ENCODE assay signal across 10 mouse cellular contexts in genomic region chr13:21997201-21997820, GRCm38 (mm10). TPM values are rescaled to one million over a fixed set of nuclear protein-coding genes. Genes with fewer than 3 reads are reported as not detected.
A peak's percentile ranks its signal among the peaks of the same experiment; 100 is the strongest.
DNase-seq lines count a peak whose midpoint lies in the region; ATAC-seq and TF ChIP-seq lines count a peak whose summit lies in the region.
"Had no signal": no experiment of that assay in that cellular context is flagged by ENCODE, and none has a peak within 500 bp of the region (broad histone marks: within the 10 kb centered on the region; RNA-seq: fewer than 3 reads in every experiment).

No protein-coding gene starts in this region.

- no peak for ATAC-seq in kidney, embryonic 14.5 days (ENCODE audit: low FRiP score, low TSS enrichment)
- ATAC-seq in hindbrain, embryonic 11.5 days (ENCODE audit: low FRiP score): no peak
- ATAC-seq in CD4-positive, CD25-positive, alpha-beta regulatory T cell, adult 4 months: no peak
- ATAC-seq: Patski had no signal

- no peaks in the 10 kb centered on the region for H3K36me3 ChIP-seq in kidney, embryonic 14.5 days (ENCODE audit: control insufficient read depth, insufficient read depth, low read length)
- no peaks in the 10 kb centered on the region for H3K36me3 ChIP-seq in kidney, adult 2 months (ENCODE audit: control insufficient read depth, insufficient read depth, low read length)
- H3K36me3 ChIP-seq in hindbrain, embryonic 11.5 days (ENCODE audit: control insufficient read depth, insufficient read depth, low read length): no peaks in the 10 kb centered on the region
- no peaks in the 10 kb centered on the region for H3K36me3 ChIP-seq in macrophage (ENCODE audit: inconsistent target)

- H3K27ac ChIP-seq in kidney, embryonic 14.5 days (ENCODE audit: low read depth, low read length): no peak overlapping the region
- no peak overlapping the region for H3K27ac ChIP-seq in kidney, adult 2 months (ENCODE audit: insufficient read depth, low read depth, low read length)
- no peak overlapping the region for H3K27ac ChIP-seq in hindbrain, embryonic 11.5 days (ENCODE audit: low read depth, low read length)
- no peak overlapping the region for H3K27ac ChIP-seq in macrophage

- no peak overlapping the region for H3K9ac ChIP-seq in kidney, embryonic 14.5 days (ENCODE audit: low read depth, low read length)
- H3K9ac ChIP-seq in hindbrain, embryonic 11.5 days (ENCODE audit: low read depth, low read length): no peak overlapping the region

- peaks cover 73% of the 10 kb centered on the region for H3K27me3 ChIP-seq in kidney, embryonic 14.5 days (ENCODE audit: control insufficient read depth, insufficient read depth, low read length)
- H3K27me3 ChIP-seq in kidney, adult 2 months (replicated peaks; ENCODE audit: control insufficient read depth, insufficient read depth, low read length): peaks cover 10% of the 10 kb centered on the region
- peaks cover 71% of the 10 kb centered on the region for H3K27me3 ChIP-seq in hindbrain, embryonic 11.5 days (ENCODE audit: control insufficient read depth, insufficient read depth, low read length)
- H3K27me3 ChIP-seq: Patski had no signal

- no peak for TF ChIP-seq POLR2A in kidney, adult 2 months (IDR thresholded peaks at IDR 0.05; ENCODE audit: low read depth, low read length)

- H3K4me2 ChIP-seq in kidney, embryonic 14.5 days (replicated peaks; ENCODE audit: low read depth, low read length): peak overlapping the region; percentile 69
- peak overlapping the region; percentile 41 for H3K4me2 ChIP-seq in hindbrain, embryonic 11.5 days (replicated peaks; ENCODE audit: low read depth, low read length)

- H3K4me1 ChIP-seq in kidney, embryonic 14.5 days (ENCODE audit: control insufficient read depth, insufficient read depth, low read length): no peaks in the 10 kb centered on the region
- H3K4me1 ChIP-seq in kidney, adult 2 months (ENCODE audit: control insufficient read depth, insufficient read depth, low read length): no peaks in the 10 kb centered on the region
- H3K4me1 ChIP-seq in hindbrain, embryonic 11.5 days (replicated peaks; ENCODE audit: control insufficient read depth, insufficient read depth, low read length): peaks cover 2% of the 10 kb centered on the region; the same call in 1 of the 2 replicates

- under 1% methylated on average over 21 of the region's 21 CpGs for WGBS in kidney, embryonic 14.5 days
- 11% methylated on average over 21 of the region's 21 CpGs for WGBS in kidney, adult 2 months
- 1% methylated on average over 21 of the region's 21 CpGs for WGBS in hindbrain, embryonic 11.5 days
- WGBS in macrophage (ENCODE audit: missing documents): 39% methylated on average over 21 of the region's 21 CpGs

- no peaks in the 10 kb centered on the region for H3K9me3 ChIP-seq in kidney, embryonic 14.5 days (ENCODE audit: control insufficient read depth, low read length)
- H3K9me3 ChIP-seq in hindbrain, embryonic 11.5 days (ENCODE audit: control insufficient read depth, low read length): no peaks in the 10 kb centered on the region

- DNase-seq in kidney, adult 2 months: no peak
- DNase-seq in R1 (ENCODE audit: low read depth, low spot score): peak; percentile 25
- DNase-seq in hindbrain, embryonic 11.5 days (ENCODE audit: low spot score): peak; percentile 55
- no peak for DNase-seq in layer of hippocampus, adult 18-20 months (ENCODE audit: low spot score in 2 of 2)
- DNase-seq in right cerebral cortex, postnatal 36 days (ENCODE audit: low spot score in 2 of 2): no peak
- DNase-seq: kidney, postnatal 36 days had no signal

- no peak for TF ChIP-seq CTCF in kidney, adult 2 months (conservative IDR thresholded peaks at IDR 0.05; ENCODE audit: insufficient read depth, insufficient read length, low read depth, low read length)

- H3K79me2 ChIP-seq in macrophage (ENCODE audit: inconsistent target): no peaks in the 10 kb centered on the region

- H3K4me3 ChIP-seq in kidney, embryonic 14.5 days (ENCODE audit: low read length): peak overlapping the region; percentile 26
- H3K4me3 ChIP-seq in kidney, adult 2 months (ENCODE audit: insufficient read depth, low read depth, low read length): no peak overlapping the region
- peak overlapping the region; percentile 23 for H3K4me3 ChIP-seq in hindbrain, embryonic 11.5 days (ENCODE audit: low read depth, low read length)
- H3K4me3 ChIP-seq in macrophage (ENCODE audit: inconsistent target): peak overlapping the region; percentile 49; the same call in 1 of the 2 replicates

RNA-seq across cellular contexts. Expression of gene Prss16, which starts 12.2 kb away (rescaled TPM):
- not detected in 2 replicates for polyA plus RNA-seq in kidney, embryonic 14.5 days (2014; fragmentation: Nextera tagmentation; extraction: Ambion mirVana)
- 0.22 TPM in 1 of 2 replicates, not detected in the other for polyA plus RNA-seq in kidney, adult 2 months (2012; rRNA removed)
- 0.51 TPM in 1 of 2 replicates, not detected in the other for polyA plus RNA-seq in hindbrain, embryonic 11.5 days (2014; fragmentation: Nextera tagmentation; extraction: Ambion mirVana)
- total RNA-seq in macrophage (2018; cell fraction: chromatin; rRNA removed): 1 to 10 TPM in 15 of 26 experiments, under 1 TPM in 8, not detected in 3; 0.43 to 2.8 (median 1.2) TPM
- 1 to 10 TPM in 11 of 26 experiments, under 1 TPM in 15; 0.47 to 1.7 (median 0.96) TPM for total RNA-seq in macrophage (2018; cell fraction: cytosol; rRNA removed)
- total RNA-seq in macrophage (2018; cell fraction: nucleus; rRNA removed): 1 to 10 TPM in 11 of 26 experiments, under 1 TPM in 11, not detected in 4; 0.24 to 7.9 (median 1.0) TPM
- 0.52 to 2.6 TPM (median 1.3 TPM) in 3 replicates for polyA plus RNA-seq in macrophage (2018)
- under 1 TPM in 1 of 2 experiments, not detected in 1; 0.74 TPM for polyA plus RNA-seq in CD4-positive, CD25-positive, alpha-beta regulatory T cell, adult 4 months (2017; shearing (Covaris generic))
- total RNA-seq in layer of hippocampus, adult 18-20 months (2021): 1 to 10 TPM in 1 of 2 experiments, under 1 TPM in 1; 0.58 to 1.3 TPM

RNA-seq across cellular contexts. Expression of gene Pom121l2, which starts 16.3 kb away (rescaled TPM):
- 0.36 TPM in 1 of 2 replicates, not detected in the other for polyA plus RNA-seq in kidney, embryonic 14.5 days (2014; fragmentation: Nextera tagmentation; extraction: Ambion mirVana)
- polyA plus RNA-seq in kidney, adult 2 months (2012; rRNA removed): 0.04 and 0.06 TPM in 2 replicates
- polyA plus RNA-seq in hindbrain, embryonic 11.5 days (2014; fragmentation: Nextera tagmentation; extraction: Ambion mirVana): 0.11 TPM in 2 replicates
- total RNA-seq in macrophage (2018; cell fraction: chromatin; rRNA removed): not detected
- not detected for total RNA-seq in macrophage (2018; cell fraction: cytosol; rRNA removed)
- total RNA-seq in macrophage (2018; cell fraction: nucleus; rRNA removed): not detected
- not detected in 3 replicates for polyA plus RNA-seq in macrophage (2018)
- polyA plus RNA-seq in CD4-positive, CD25-positive, alpha-beta regulatory T cell, adult 4 months (2017; shearing (Covaris generic)): not detected
- total RNA-seq in layer of hippocampus, adult 18-20 months (2021): under 1 TPM in 1 of 2 experiments, not detected in 1; 0.12 TPM
- polyA plus RNA-seq: Patski had no signal

RNA-seq across cellular contexts. Expression of gene Hist1h2ah, which starts 38.1 kb away (rescaled TPM):
- 8.6 and 14.9 TPM in 2 replicates for polyA plus RNA-seq in kidney, embryonic 14.5 days (2014; fragmentation: Nextera tagmentation; extraction: Ambion mirVana)
- polyA plus RNA-seq in kidney, adult 2 months (2012; rRNA removed): 0.95 and 3.4 TPM in 2 replicates
- polyA plus RNA-seq in hindbrain, embryonic 11.5 days (2014; fragmentation: Nextera tagmentation; extraction: Ambion mirVana): 8.4 and 11.9 TPM in 2 replicates
- total RNA-seq in macrophage (2018; cell fraction: chromatin; rRNA removed): 1 to 10 TPM in 4 of 26 experiments, not detected in 22; 4.8 to 9.5 (median 6.2) TPM
- 10 to 100 TPM in 4 of 26 experiments, 1 to 10 TPM in 16, under 1 TPM in 5, not detected in 1; 0.61 to 14.1 (median 2.7) TPM for total RNA-seq in macrophage (2018; cell fraction: cytosol; rRNA removed)
- total RNA-seq in macrophage (2018; cell fraction: nucleus; rRNA removed): 10 to 100 TPM in 2 of 26 experiments, 1 to 10 TPM in 5, not detected in 19; 2.1 to 14.1 (median 7.4) TPM
- polyA plus RNA-seq in macrophage (2018): not detected in 3 replicates
- not detected for polyA plus RNA-seq in CD4-positive, CD25-positive, alpha-beta regulatory T cell, adult 4 months (2017; shearing (Covaris generic))
- 10 to 100 TPM in 1 of 2 experiments, 1 to 10 TPM in 1; 4.9 to 45.9 TPM for total RNA-seq in layer of hippocampus, adult 18-20 months (2021)

RNA-seq across cellular contexts. Expression of gene Hist1h2bk, which starts 38.4 kb away (rescaled TPM):
- 14.1 and 26.0 TPM in 2 replicates for polyA plus RNA-seq in kidney, embryonic 14.5 days (2014; fragmentation: Nextera tagmentation; extraction: Ambion mirVana)
- polyA plus RNA-seq in kidney, adult 2 months (2012; rRNA removed): 4.2 and 6.0 TPM in 2 replicates
- polyA plus RNA-seq in hindbrain, embryonic 11.5 days (2014; fragmentation: Nextera tagmentation; extraction: Ambion mirVana): 7.2 and 10.2 TPM in 2 replicates
- total RNA-seq in macrophage (2018; cell fraction: chromatin; rRNA removed): 10 to 100 TPM in 1 of 26 experiments, 1 to 10 TPM in 7, not detected in 18; 2.4 to 16.4 (median 4.6) TPM
- 10 to 100 TPM in 18 of 26 experiments, 1 to 10 TPM in 8; 2.8 to 48.5 (median 15.5) TPM for total RNA-seq in macrophage (2018; cell fraction: cytosol; rRNA removed)
- 10 to 100 TPM in 4 of 26 experiments, 1 to 10 TPM in 14, not detected in 8; 1.7 to 28.5 (median 5.0) TPM for total RNA-seq in macrophage (2018; cell fraction: nucleus; rRNA removed)
- polyA plus RNA-seq in macrophage (2018): not detected in 3 replicates
- 1 to 10 TPM in 1 of 2 experiments, not detected in 1; 4.8 TPM for polyA plus RNA-seq in CD4-positive, CD25-positive, alpha-beta regulatory T cell, adult 4 months (2017; shearing (Covaris generic))
- 10 to 100 TPM; 11.4 to 16.1 TPM for total RNA-seq in layer of hippocampus, adult 18-20 months (2021)

RNA-seq across cellular contexts. Expression of gene Hist1h4i, which starts 43.9 kb away (rescaled TPM):
- 33.2 and 38.0 TPM in 2 replicates for polyA plus RNA-seq in kidney, embryonic 14.5 days (2014; fragmentation: Nextera tagmentation; extraction: Ambion mirVana)
- 10.5 and 12.5 TPM in 2 replicates for polyA plus RNA-seq in kidney, adult 2 months (2012; rRNA removed)
- polyA plus RNA-seq in hindbrain, embryonic 11.5 days (2014; fragmentation: Nextera tagmentation; extraction: Ambion mirVana): 31.2 and 31.4 TPM in 2 replicates
- total RNA-seq in macrophage (2018; cell fraction: chromatin; rRNA removed): 100 to 1,000 TPM in 1 of 26 experiments, 10 to 100 TPM in 19, 1 to 10 TPM in 6; 6.1 to 101 (median 14.6) TPM
- 10 to 100 TPM in 19 of 26 experiments, 1 to 10 TPM in 7; 7.6 to 21.9 (median 12.5) TPM for total RNA-seq in macrophage (2018; cell fraction: cytosol; rRNA removed)
- 100 to 1,000 TPM in 3 of 26 experiments, 10 to 100 TPM in 20, 1 to 10 TPM in 3; 5.4 to 144 (median 26.7) TPM for total RNA-seq in macrophage (2018; cell fraction: nucleus; rRNA removed)
- polyA plus RNA-seq in macrophage (2018): 2.6 to 11.5 TPM (median 7.3 TPM) in 3 replicates
- polyA plus RNA-seq in CD4-positive, CD25-positive, alpha-beta regulatory T cell, adult 4 months (2017; shearing (Covaris generic)): 1 to 10 TPM; 5.4 to 6.7 TPM
- total RNA-seq in layer of hippocampus, adult 18-20 months (2021): 10 to 100 TPM; 65.4 to 84.2 TPM

Comparison
In these comparisons a context has a peak if more than half of its experiments do, and no peak if none do; other contexts are left out.
1. DNase-seq: peak in R1 (single experiment) and hindbrain, embryonic 11.5 days (single experiment); none in kidney, adult 2 months (single experiment), layer of hippocampus, adult 18-20 months (0 of 2) and right cerebral cortex, postnatal 36 days (0 of 2).